Mouse (Mus musculus) A20 (cell line): ENCODE measurements at regions not wholly inside any gene's neighbourhood (a gene's known extent, or its start where the extent isn't known, plus 50 kb on each side); places are given as distances from the start of the nearest gene placed in this dataset.

Experiments
- DNase-seq: peaks from one replicate; pipeline ENCODE4 v3.0.0-alpha.2; 2011; ENCODE audit warnings: low read depth, low spot score

GRCm38 (mm10) chr2:160421216-160421911 lies 54.5 kb upstream of the Mafb start:
- peak; percentile 89 for DNase-seq

GRCm38 (mm10) chr2:160424491-160424890 lies 57.6 kb upstream of the Mafb start:
- DNase-seq, result peak; percentile 87

GRCm38 (mm10) chr2:160427431-160427830 lies 60.6 kb upstream of the Mafb start:
- peak; percentile 80 for DNase-seq

GRCm38 (mm10) chr2:160433252-160433651 lies 66.4 kb upstream of the Mafb start:
- no peak for DNase-seq

GRCm38 (mm10) chr2:160434701-160435100 lies 67.8 kb upstream of the Mafb start:
- DNase-seq, result no peak

GRCm38 (mm10) chr2:160435622-160436021 lies 68.8 kb upstream of the Mafb start:
- DNase-seq, result no peak

GRCm38 (mm10) chr2:160439028-160439427 lies 72.2 kb upstream of the Mafb start:
- no peak for DNase-seq

GRCm38 (mm10) chr2:160440236-160440635 lies 73.4 kb upstream of the Mafb start:
- DNase-seq, result no peak

- no peak for DNase-seq
Observed at GRCm38 (mm10) chr2:160451057-160451456, 84.2 kb upstream of the Mafb start.

GRCm38 (mm10) chr2:160451481-160452238 lies 84.8 kb upstream of the Mafb start:
- peak; percentile 90 for DNase-seq

- no peak for DNase-seq
Observed at GRCm38 (mm10) chr2:160452239-160452530, 85.3 kb upstream of the Mafb start.

- no peak for DNase-seq
Observed at GRCm38 (mm10) chr2:160452730-160453129, 85.9 kb upstream of the Mafb start.

GRCm38 (mm10) chr2:160455617-160456016 lies 88.8 kb upstream of the Mafb start:
- no peak for DNase-seq

GRCm38 (mm10) chr2:160456681-160457080 lies 89.8 kb upstream of the Mafb start:
- DNase-seq, result no peak

- no peak for DNase-seq
Observed at GRCm38 (mm10) chr2:160471561-160471960, 104.7 kb upstream of the Mafb start.

GRCm38 (mm10) chr2:160476181-160476580 lies 109.3 kb upstream of the Mafb start:
- no peak for DNase-seq

GRCm38 (mm10) chr2:160479240-160479639 lies 112.4 kb upstream of the Mafb start:
- no peak for DNase-seq

GRCm38 (mm10) chr2:160485097-160485496 lies 118.2 kb upstream of the Mafb start:
- DNase-seq, result no peak

- no peak for DNase-seq
Observed at GRCm38 (mm10) chr2:160485515-160485914, 118.7 kb upstream of the Mafb start.

- DNase-seq, result no peak
Observed at GRCm38 (mm10) chr2:160499726-160500125, 132.9 kb upstream of the Mafb start.

- DNase-seq, result no peak
Observed at GRCm38 (mm10) chr2:160502901-160503300, 136.0 kb upstream of the Mafb start.

GRCm38 (mm10) chr2:160503597-160504393 lies 136.9 kb upstream of the Mafb start:
- no peak for DNase-seq

- DNase-seq, result no peak
Observed at GRCm38 (mm10) chr2:160504394-160504657, 137.5 kb upstream of the Mafb start.
